Mouse (Mus musculus): Measurements from ENCODE around the gene Prm1. TPM values are rescaled to one million over a fixed set of nuclear protein-coding genes. Genes with fewer than 3 reads are reported as not detected.
A peak's percentile ranks its signal among the peaks of the same experiment; 100 is the strongest.

Gene Prm1
- polyA plus RNA-seq, 1 experiment: 1.8 TPM

DNA sequence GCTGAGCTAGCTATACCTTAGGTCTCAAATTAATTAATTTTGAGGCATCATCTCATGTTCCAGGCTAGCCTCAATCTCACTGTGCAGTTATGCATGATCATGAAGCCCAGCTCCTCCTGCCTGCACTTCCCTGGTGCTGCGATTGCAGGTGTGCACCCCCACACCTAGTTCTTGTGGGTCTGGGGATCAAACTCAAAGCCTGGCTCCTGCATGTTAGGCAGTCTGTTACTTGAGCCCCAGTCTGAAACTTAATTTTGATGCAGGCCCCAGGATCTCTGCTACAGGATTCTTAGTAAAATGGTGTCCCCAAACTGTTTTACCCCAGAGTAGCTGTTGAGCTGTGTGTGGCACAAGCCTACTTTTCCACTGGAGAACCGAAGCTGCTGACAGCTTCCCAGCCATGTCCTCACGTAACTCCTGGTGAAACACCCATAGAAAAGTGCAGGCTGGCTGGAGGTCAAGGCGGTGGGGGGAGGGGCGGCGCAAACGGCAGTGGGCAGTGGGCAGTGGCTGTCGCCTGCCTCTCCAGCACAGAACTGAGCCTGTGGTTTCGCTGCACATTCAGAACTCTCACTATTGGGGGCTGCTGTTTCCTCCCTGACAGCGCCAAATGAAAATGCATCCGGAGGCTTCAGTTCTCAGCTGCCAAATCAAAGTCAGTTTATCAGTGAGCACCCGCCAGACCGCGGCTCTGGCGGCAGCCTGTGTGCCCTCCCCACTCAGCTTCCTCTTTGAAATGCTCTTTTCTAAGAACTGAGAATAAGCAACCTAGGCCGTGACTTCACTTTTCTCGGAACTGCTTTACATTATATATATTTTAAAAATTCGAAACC is 38.1 kb upstream of the Prm1 start:
- Histone ChIP-seq H3K4me1 (ENCODE audit: control insufficient read depth, insufficient read depth, low read length) (peaks cover 5% of the 10 kb centered on the region; the same call in 1 of the 2 replicates), H3K36me3 (ENCODE audit: control insufficient read depth, insufficient read depth, low read length) (no peaks in the 10 kb centered on the region), H3K27ac (ENCODE audit: insufficient read depth, low read depth, low read length) (no peak overlapping the region), H3K4me3 (ENCODE audit: insufficient read depth, low read depth, low read length) (peak overlapping the region; percentile 27), H3K27me3 (replicated peaks; ENCODE audit: control insufficient read depth, insufficient read depth, low read length) (no peaks in the 10 kb centered on the region)
- no peak for TF ChIP-seq POLR2A (IDR thresholded peaks at IDR 0.05; ENCODE audit: low read depth, low read length)
- no peak for TF ChIP-seq CTCF (conservative IDR thresholded peaks at IDR 0.05; ENCODE audit: insufficient read depth, insufficient read length, low read depth, low read length)
- peak; percentile 55 for DNase-seq
- WGBS: 14% methylated on average over 18 of the region's 18 CpGs

DNA sequence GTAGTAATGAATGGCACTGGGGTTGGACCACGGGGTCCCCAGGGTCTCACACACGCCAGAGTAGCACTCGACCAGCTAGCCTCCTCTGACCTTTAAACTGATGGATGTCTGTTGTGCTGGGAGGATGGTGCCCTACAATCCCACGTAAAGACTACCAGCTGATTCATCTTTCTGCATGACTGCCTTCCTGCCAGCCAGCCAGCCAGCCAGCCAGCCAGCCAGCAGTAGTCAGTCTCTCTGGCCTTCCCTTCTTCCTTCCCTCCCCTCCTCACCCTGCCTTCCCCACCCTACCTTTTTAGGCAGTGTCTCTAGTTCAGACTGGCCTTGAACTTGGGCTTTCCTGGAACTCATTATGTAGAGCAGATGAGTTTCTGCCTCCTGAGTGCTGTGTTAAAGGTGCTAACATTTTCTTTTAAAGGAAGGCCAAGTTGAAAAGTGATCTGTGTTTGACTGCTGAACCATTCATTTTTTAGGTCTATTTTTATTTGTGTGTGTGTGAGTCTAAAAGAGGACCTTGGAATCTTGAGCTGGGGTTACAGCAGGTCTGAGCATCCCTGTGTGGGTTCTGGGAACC is 36.7 kb upstream of the Prm1 start:
- Histone ChIP-seq H3K4me3 (ENCODE audit: insufficient read depth, low read depth, low read length) (no peak overlapping the region), H3K27ac (ENCODE audit: insufficient read depth, low read depth, low read length) (no peak overlapping the region), H3K4me1 (ENCODE audit: control insufficient read depth, insufficient read depth, low read length) (peaks cover 9% of the 10 kb centered on the region), H3K27me3 (replicated peaks; ENCODE audit: control insufficient read depth, insufficient read depth, low read length) (no peaks in the 10 kb centered on the region), H3K36me3 (ENCODE audit: control insufficient read depth, insufficient read depth, low read length) (no peaks in the 10 kb centered on the region)
- 38% methylated on average over 4 of the region's 4 CpGs for WGBS
- TF ChIP-seq POLR2A (IDR thresholded peaks at IDR 0.05; ENCODE audit: low read depth, low read length): no peak
- no peak for TF ChIP-seq CTCF (conservative IDR thresholded peaks at IDR 0.05; ENCODE audit: insufficient read depth, insufficient read length, low read depth, low read length)
- peak; percentile 75 for DNase-seq

DNA sequence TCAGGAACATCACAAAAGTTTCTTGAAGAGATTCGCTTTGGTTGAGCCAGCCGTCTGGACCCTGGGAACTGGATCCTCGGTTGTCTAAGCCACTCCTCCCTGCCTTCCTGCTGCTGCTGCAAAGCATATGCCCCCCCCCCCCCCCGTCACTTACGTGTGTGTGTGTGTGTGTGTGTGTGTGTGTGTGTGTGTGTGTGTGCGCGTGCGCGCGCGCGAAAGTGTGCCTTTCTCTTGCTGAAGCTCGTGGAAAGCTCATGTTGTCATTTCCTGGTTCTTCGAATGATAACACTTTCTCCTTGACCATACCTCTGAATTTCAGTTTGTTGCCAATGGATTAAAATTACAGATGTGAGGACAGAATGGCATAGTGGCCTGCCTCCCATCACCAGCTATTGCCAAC is 34.4 kb upstream of the Prm1 start:
- Histone ChIP-seq H3K27ac (ENCODE audit: insufficient read depth, low read depth, low read length) (no peak overlapping the region), H3K4me3 (ENCODE audit: insufficient read depth, low read depth, low read length) (no peak overlapping the region), H3K36me3 (ENCODE audit: control insufficient read depth, insufficient read depth, low read length) (no peaks in the 10 kb centered on the region), H3K4me1 (ENCODE audit: control insufficient read depth, insufficient read depth, low read length) (peaks cover 9% of the 10 kb centered on the region), H3K27me3 (replicated peaks; ENCODE audit: control insufficient read depth, insufficient read depth, low read length) (no peaks in the 10 kb centered on the region)
- DNase-seq: no peak
- no peak for TF ChIP-seq CTCF (conservative IDR thresholded peaks at IDR 0.05; ENCODE audit: insufficient read depth, insufficient read length, low read depth, low read length)
- TF ChIP-seq POLR2A (IDR thresholded peaks at IDR 0.05; ENCODE audit: low read depth, low read length): no peak
- 90% methylated on average over 13 of the region's 14 CpGs for WGBS

GRCm38 (mm10) chr16:10838487-10839245 is 33.0 kb upstream of the Prm1 start:
- Histone ChIP-seq H3K4me1 (ENCODE audit: control insufficient read depth, insufficient read depth, low read length) (peaks cover 8% of the 10 kb centered on the region), H3K27me3 (replicated peaks; ENCODE audit: control insufficient read depth, insufficient read depth, low read length) (no peaks in the 10 kb centered on the region), H3K36me3 (ENCODE audit: control insufficient read depth, insufficient read depth, low read length) (no peaks in the 10 kb centered on the region), H3K4me3 (ENCODE audit: insufficient read depth, low read depth, low read length) (no peak overlapping the region), H3K27ac (ENCODE audit: insufficient read depth, low read depth, low read length) (no peak overlapping the region)
- peak; percentile 66 for DNase-seq
- TF ChIP-seq POLR2A (IDR thresholded peaks at IDR 0.05; ENCODE audit: low read depth, low read length): no peak
- no peak for TF ChIP-seq CTCF (conservative IDR thresholded peaks at IDR 0.05; ENCODE audit: insufficient read depth, insufficient read length, low read depth, low read length)
- WGBS: 25% methylated on average over 10 of the region's 10 CpGs

DNA sequence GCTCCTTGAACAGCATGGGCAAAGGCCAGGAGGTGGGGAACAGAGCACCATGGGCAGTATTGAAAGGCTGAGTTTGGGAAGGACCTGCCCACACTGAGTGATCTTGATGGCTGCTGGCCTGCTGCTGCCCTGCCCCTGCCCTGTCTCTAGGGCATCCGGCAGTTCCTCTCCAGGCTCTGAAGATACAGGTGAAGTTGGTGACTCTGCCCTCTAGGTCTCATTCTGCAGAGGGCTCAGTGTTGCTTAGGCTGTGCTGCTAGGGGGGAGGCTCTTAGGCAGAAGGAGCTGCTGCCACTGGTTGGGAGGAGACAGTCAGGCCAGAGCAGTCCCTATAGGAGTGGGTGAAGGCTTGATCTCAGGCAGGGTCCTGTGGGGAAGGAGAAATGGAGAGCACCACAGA is 32.3 kb upstream of the Prm1 start:
- H3K4me1 ChIP-seq (ENCODE audit: control insufficient read depth, insufficient read depth, low read length): peaks cover 4% of the 10 kb centered on the region
- H3K4me3 ChIP-seq (ENCODE audit: insufficient read depth, low read depth, low read length): no peak overlapping the region
- TF ChIP-seq CTCF (conservative IDR thresholded peaks at IDR 0.05; ENCODE audit: insufficient read depth, insufficient read length, low read depth, low read length) (no peak), POLR2A (IDR thresholded peaks at IDR 0.05; ENCODE audit: low read depth, low read length) (no peak)

DNA sequence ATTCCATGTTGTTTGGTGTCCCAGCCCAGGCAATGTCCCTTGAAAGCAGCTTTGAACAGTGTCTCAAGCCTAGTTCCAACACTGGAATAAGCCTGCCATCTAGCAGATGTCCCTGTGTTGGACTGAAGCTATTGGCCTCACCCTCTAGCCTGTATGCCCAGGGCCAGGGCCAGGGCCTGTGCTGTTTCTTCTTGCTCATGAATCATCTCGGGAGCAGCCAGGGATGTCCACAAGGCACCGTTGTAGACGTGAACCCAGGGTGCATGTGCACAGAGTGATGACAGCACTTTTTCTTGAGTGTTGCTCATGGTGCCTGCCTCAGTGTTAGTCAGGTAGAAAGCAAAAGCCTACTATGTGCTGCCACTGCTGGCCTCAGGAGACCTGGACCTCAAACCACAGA is 31.6 kb upstream of the Prm1 start:
- peaks cover 4% of the 10 kb centered on the region for H3K4me1 ChIP-seq (ENCODE audit: control insufficient read depth, insufficient read depth, low read length)
- no peak for TF ChIP-seq CTCF (conservative IDR thresholded peaks at IDR 0.05; ENCODE audit: insufficient read depth, insufficient read length, low read depth, low read length)
- no peak overlapping the region for H3K4me3 ChIP-seq (ENCODE audit: insufficient read depth, low read depth, low read length)
- DNase-seq: no peak
- WGBS: 83% methylated on average over 3 of the region's 3 CpGs
- no peaks in the 10 kb centered on the region for H3K27me3 ChIP-seq (replicated peaks; ENCODE audit: control insufficient read depth, insufficient read depth, low read length)
- no peaks in the 10 kb centered on the region for H3K36me3 ChIP-seq (ENCODE audit: control insufficient read depth, insufficient read depth, low read length)
- H3K27ac ChIP-seq (ENCODE audit: insufficient read depth, low read depth, low read length): no peak overlapping the region

More for the DNA sequence above, 32.3 kb upstream of the Prm1 start:
- no peak overlapping the region for H3K27ac ChIP-seq (ENCODE audit: insufficient read depth, low read depth, low read length)
- no peaks in the 10 kb centered on the region for H3K36me3 ChIP-seq (ENCODE audit: control insufficient read depth, insufficient read depth, low read length)
- WGBS: 69% methylated on average over 1 of the region's 1 CpGs
- no peak for DNase-seq
- no peaks in the 10 kb centered on the region for H3K27me3 ChIP-seq (replicated peaks; ENCODE audit: control insufficient read depth, insufficient read depth, low read length)

DNA sequence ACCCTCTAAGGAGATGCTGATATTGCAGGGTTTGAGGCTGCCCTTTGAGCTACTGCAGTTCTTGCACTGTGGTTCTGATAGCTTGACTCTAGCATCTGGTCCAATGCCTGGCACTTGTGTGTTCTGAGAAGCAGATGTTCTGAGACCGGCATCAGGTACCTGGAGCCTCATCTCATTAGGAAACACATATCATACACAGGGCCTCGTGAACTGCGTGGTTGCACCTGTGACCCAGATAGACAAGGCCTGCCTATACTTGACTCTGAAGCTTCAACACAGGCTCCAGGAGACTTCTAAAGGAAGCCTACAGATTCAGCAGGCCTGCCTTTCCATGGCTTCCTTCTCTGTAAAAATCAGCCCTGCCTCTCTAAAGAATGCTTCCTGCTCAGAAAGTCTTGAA is 30.7 kb upstream of the Prm1 start:
- Histone ChIP-seq H3K4me3 (ENCODE audit: insufficient read depth, low read depth, low read length) (no peak overlapping the region), H3K4me1 (ENCODE audit: control insufficient read depth, insufficient read depth, low read length) (peaks cover 4% of the 10 kb centered on the region), H3K27me3 (replicated peaks; ENCODE audit: control insufficient read depth, insufficient read depth, low read length) (no peaks in the 10 kb centered on the region), H3K36me3 (ENCODE audit: control insufficient read depth, insufficient read depth, low read length) (no peaks in the 10 kb centered on the region), H3K27ac (ENCODE audit: insufficient read depth, low read depth, low read length) (no peak overlapping the region)
- 96% methylated on average over 3 of the region's 3 CpGs for WGBS
- TF ChIP-seq CTCF (conservative IDR thresholded peaks at IDR 0.05; ENCODE audit: insufficient read depth, insufficient read length, low read depth, low read length): no peak
- TF ChIP-seq POLR2A (IDR thresholded peaks at IDR 0.05; ENCODE audit: low read depth, low read length): no peak
- no peak for DNase-seq
